Mouse (Mus musculus): ENCODE data around the gene Arid3a.

Gene Arid3a

GRCm38 (mm10) chr10:79995636-79996035 lies 68.8 kb downstream of the Arid3a start:
- DNase-seq (ENCODE audit: low read depth) = no peak

- DNase-seq (ENCODE audit: low read depth) = peak; percentile 96
Measured at GRCm38 (mm10) chr10:79996272-79997033, 69.6 kb downstream of the Arid3a start, which contains the start of gene Abca7. TSS of gene Abca7 (plus strand) at chr10:79996494.

DNA sequence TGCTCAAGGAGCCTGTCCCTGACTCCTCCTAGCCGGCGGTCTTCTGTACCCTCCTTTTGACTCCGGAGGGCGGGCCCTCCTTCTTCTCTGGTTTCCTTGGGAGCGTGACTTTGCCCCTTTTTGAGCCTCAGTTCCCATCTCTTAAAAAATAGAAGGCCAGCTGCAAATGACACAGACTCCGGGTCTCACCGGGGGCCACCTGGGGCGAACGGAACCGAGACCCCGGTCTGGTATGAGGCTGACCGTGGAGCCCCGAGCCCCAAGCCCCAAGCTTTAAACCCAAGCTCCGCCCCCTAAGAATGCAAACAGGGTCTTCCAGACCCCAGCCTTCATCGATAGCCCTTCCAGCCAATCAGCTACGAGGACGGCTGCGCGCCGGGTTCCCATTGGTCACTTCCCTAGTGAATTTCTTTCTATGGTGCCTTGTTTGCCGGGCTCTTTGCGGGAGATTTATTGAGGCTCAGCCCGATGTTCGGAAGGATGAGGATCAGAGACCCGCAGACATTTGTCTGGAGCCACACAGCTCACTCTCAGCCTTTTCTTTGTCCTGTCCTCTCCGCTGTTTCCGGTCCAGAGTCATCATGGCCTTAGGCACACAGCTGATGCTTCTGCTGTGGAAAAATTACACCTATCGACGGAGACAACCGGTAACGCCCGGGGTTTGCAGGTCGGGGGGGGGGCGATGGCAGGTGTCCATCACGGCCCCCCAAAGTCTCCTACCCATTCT lies 70.4 kb downstream of the Arid3a start:
- DNase-seq (ENCODE audit: low read depth) = peak; percentile 77

GRCm38 (mm10) chr10:79997819-79998218 lies 71.0 kb downstream of the Arid3a start:
- no peak for DNase-seq (ENCODE audit: low read depth)

DNA sequence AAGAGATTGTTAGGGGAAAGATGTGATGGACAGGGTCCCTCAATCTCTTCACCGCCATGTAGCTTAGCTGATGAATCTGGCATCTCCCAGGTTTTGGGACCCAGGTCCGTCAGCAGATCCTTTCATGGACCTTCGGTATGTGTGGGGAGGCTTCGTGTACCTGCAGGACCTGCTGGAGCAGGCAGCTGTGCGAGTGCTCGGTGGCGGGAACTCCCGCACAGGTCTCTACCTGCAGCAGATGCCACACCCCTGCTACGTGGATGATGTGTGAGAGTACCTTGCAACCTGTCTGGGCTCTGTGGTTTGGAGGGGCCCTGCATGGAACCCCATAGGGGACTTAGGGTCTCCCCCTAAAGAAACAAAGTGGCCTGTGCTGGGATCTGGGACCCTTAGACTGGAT lies 75.1 kb downstream of the Arid3a start:
- no peak for DNase-seq (ENCODE audit: low read depth)

DNA sequence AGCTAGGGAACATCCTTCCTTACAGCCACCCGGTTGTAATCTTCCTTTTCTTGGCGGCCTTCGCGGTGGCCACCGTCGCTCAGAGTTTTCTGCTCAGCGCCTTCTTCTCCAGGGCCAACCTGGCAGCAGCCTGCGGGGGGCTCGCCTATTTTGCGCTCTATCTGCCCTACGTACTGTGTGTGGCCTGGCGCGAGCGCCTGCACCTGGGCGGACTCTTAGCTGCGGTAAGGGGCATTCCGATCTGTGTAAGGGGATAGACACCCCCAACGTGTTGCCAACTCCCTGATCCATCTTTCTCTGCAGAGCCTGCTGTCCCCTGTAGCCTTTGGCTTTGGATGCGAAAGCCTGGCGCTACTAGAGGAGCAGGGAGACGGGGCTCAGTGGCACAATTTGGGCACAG lies 76.0 kb downstream of the Arid3a start:
- no peak for DNase-seq (ENCODE audit: low read depth)

DNA sequence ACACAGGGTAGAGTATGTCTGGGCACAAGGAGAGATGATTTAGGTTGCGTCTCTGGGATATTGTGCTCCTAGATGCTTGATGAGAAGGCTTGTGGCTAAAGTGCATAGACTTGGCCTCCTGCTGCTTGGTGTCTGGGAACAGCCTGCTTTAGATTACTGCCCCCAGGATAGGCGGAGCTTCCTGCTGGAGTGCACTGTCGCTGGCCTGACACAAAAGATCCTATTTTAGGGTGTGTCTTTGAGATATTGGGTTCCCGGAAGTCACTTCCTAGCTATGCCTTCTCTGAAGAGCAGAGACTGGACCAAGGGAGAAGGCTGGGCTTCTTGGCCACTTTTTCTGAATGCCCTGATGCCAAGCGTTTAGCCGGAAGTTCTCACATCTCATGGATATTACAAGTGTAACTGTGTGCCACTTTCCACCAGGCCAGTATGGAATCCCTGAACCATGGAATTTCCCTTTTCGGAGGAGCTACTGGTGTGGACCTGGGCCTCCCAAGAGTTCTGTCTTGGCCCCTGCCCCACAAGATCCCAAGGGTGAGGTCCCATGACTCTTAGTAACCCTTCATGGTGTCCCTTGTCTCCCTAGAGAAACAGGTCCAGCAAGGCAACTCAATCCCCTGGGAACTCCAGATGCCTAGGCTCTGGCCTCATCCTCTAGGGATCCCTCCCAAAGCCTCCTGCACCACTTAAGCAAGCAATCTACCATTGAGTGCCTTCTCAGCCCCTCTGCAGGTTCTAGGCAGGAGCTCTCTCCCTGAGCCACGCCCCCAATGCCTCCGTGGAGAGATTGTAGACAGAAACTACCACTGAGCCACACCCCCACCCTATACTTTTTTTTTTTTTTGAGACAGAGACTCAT lies 76.8 kb downstream of the Arid3a start:
- DNase-seq (ENCODE audit: low read depth) = peak; percentile 67

DNA sequence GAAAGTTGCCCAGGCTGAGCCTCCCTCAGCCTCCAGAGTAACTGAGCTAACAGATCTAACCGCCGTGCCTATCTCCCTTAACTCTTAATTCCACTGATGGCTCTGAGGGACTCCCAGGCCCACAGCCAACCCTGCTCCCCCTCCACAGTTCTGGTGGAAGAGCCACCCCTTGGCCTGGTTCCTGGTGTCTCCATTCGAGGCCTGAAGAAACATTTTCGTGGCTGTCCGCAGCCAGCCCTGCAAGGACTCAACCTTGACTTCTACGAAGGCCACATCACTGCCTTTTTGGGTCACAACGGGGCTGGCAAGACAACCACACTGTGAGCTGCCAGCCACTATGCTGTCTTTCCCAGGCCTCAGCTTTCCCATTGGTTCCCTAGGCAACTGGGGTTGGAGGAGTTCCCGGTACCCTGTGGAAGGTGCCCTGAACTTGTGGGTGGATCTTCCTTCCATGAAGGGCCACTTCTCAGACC lies 77.4 kb downstream of the Arid3a start:
- no peak for DNase-seq (ENCODE audit: low read depth)

Data from c-Kit-positive CD71-positive TER-119-negative erythroid progenitor cells, embryonic 14.5 days (primary cell).